Comparison of ENCODE assay signal across 8 mouse cellular contexts in genomic region chr2:148442172-148442571, GRCm38 (mm10). TPM values are rescaled to one million over a fixed set of nuclear protein-coding genes. Genes with fewer than 3 reads are reported as not detected.
DNase-seq lines count a peak whose midpoint lies in the region; ATAC-seq and TF ChIP-seq lines count a peak whose summit lies in the region.

No protein-coding gene starts in this region.

- H3K36me3 ChIP-seq in kidney, adult 2 months (ENCODE audit: control insufficient read depth, insufficient read depth, low read length) = no peaks in the 10 kb centered on the region
- no peaks in the 10 kb centered on the region for H3K36me3 ChIP-seq in embryonic facial prominence, embryonic 14.5 days (ENCODE audit: control insufficient read depth, insufficient read depth, low read length)
- no peaks in the 10 kb centered on the region for H3K36me3 ChIP-seq in hindbrain, postnatal 0 days (ENCODE audit: insufficient read depth, low read length)

- no peak for TF ChIP-seq POLR2A in kidney, adult 2 months (IDR thresholded peaks at IDR 0.05; ENCODE audit: low read depth, low read length)

- ATAC-seq in embryonic facial prominence, embryonic 14.5 days (ENCODE audit: low read depth) = no peak
- ATAC-seq in hindbrain, postnatal 0 days = peak; percentile 59
- ATAC-seq in erythroid progenitor cell, adult 5-6 weeks (replicated peaks; ENCODE audit: low FRiP score, poor library complexity, severe bottlenecking) = no peak

- no peak for DNase-seq in kidney, adult 2 months
- no peak for DNase-seq in kidney, adult 9 months
- no peak for DNase-seq in embryonic facial prominence, embryonic 14.5 days (ENCODE audit: low spot score)
- peak; percentile 12 for DNase-seq in hindbrain, postnatal 0 days (ENCODE audit: low spot score)
- DNase-seq in lung, postnatal 36 days = peak; percentile 41
- DNase-seq in adrenal gland, adult 2 months = no peak
- DNase-seq in right cerebral cortex, postnatal 36 days (ENCODE audit: low spot score in 2 of 2) = no peak

- WGBS in kidney, adult 2 months = 70% methylated on average over 4 of the region's 4 CpGs
- 73% methylated on average over 4 of the region's 4 CpGs for WGBS in embryonic facial prominence, embryonic 14.5 days
- WGBS in hindbrain, postnatal 0 days = 40% methylated on average over 4 of the region's 4 CpGs

- no peak overlapping the region for H3K9ac ChIP-seq in embryonic facial prominence, embryonic 14.5 days (ENCODE audit: low read depth, low read length)
- no peak overlapping the region for H3K9ac ChIP-seq in hindbrain, postnatal 0 days (replicated peaks; ENCODE audit: low read length)

- H3K9me3 ChIP-seq in embryonic facial prominence, embryonic 14.5 days (ENCODE audit: control insufficient read depth, low read length) = no peaks in the 10 kb centered on the region
- H3K9me3 ChIP-seq in hindbrain, postnatal 0 days (ENCODE audit: low read length) = no peaks in the 10 kb centered on the region

- H3K4me1 ChIP-seq in kidney, adult 2 months (ENCODE audit: control insufficient read depth, insufficient read depth, low read length) = no peaks in the 10 kb centered on the region
- no peaks in the 10 kb centered on the region for H3K4me1 ChIP-seq in embryonic facial prominence, embryonic 14.5 days (ENCODE audit: control insufficient read depth, insufficient read depth, low read length)
- peaks cover 5% of the 10 kb centered on the region; the same call in 1 of the 2 replicates for H3K4me1 ChIP-seq in hindbrain, postnatal 0 days (ENCODE audit: insufficient read depth, low read length)

- peak overlapping the region; percentile 90 for H3K27ac ChIP-seq in kidney, adult 2 months (ENCODE audit: insufficient read depth, low read depth, low read length)
- no peak overlapping the region for H3K27ac ChIP-seq in embryonic facial prominence, embryonic 14.5 days (replicated peaks; ENCODE audit: low read depth, low read length)
- H3K27ac ChIP-seq in hindbrain, postnatal 0 days = no peak overlapping the region

- H3K4me3 ChIP-seq in kidney, adult 2 months (ENCODE audit: insufficient read depth, low read depth, low read length) = peak overlapping the region; percentile 74
- H3K4me3 ChIP-seq in embryonic facial prominence, embryonic 14.5 days (ENCODE audit: low read depth, low read length) = peak overlapping the region; percentile 10
- H3K4me3 ChIP-seq in hindbrain, postnatal 0 days (ENCODE audit: low read length) = no peak overlapping the region

- no peak for TF ChIP-seq CTCF in kidney, adult 2 months (conservative IDR thresholded peaks at IDR 0.05; ENCODE audit: insufficient read depth, insufficient read length, low read depth, low read length)
- TF ChIP-seq CTCF in hindbrain, postnatal 0 days (IDR thresholded peaks at IDR 0.05; ENCODE audit: low read depth) = no peak

- no peaks in the 10 kb centered on the region for H3K27me3 ChIP-seq in kidney, adult 2 months (replicated peaks; ENCODE audit: control insufficient read depth, insufficient read depth, low read length)
- no peaks in the 10 kb centered on the region for H3K27me3 ChIP-seq in embryonic facial prominence, embryonic 14.5 days (replicated peaks; ENCODE audit: control insufficient read depth, insufficient read depth, low read length)
- H3K27me3 ChIP-seq in hindbrain, postnatal 0 days (ENCODE audit: insufficient read depth, low read length) = no peaks in the 10 kb centered on the region

- peak overlapping the region; percentile 12; the same call in 1 of the 2 replicates for H3K4me2 ChIP-seq in embryonic facial prominence, embryonic 14.5 days (ENCODE audit: low read depth, low read length)
- peak overlapping the region; percentile 13 for H3K4me2 ChIP-seq in hindbrain, postnatal 0 days (ENCODE audit: low read depth, low read length)

RNA-seq across cellular contexts. Expression of gene Cd93, which starts 1.2 kb away (rescaled TPM):
- polyA plus RNA-seq in kidney, adult 2 months (2012; rRNA removed) = 8.6 and 10.3 TPM in 2 replicates
- polyA plus RNA-seq in embryonic facial prominence, embryonic 14.5 days (2014; fragmentation: Nextera tagmentation; extraction: Ambion mirVana) = 14.0 and 14.6 TPM in 2 replicates
- total RNA-seq in hindbrain, postnatal 0 days (2014; rRNA removed) = 21.5 and 24.3 TPM in 2 replicates
- 5.0 and 5.3 TPM in 2 replicates for polyA plus RNA-seq in hindbrain, postnatal 0 days (2015; fragmentation: Nextera tagmentation; extraction: Ambion mirVana)
- 11.2 and 12.2 TPM in 2 replicates for total RNA-seq in erythroid progenitor cell, adult 5-6 weeks (2015; ENCODE audit: low replicate concordance)
- total RNA-seq in erythroid progenitor cell, adult 5-6 weeks (2017; ENCODE audit: low replicate concordance) = 8.0 and 9.9 TPM in 2 replicates
- 10 to 100 TPM; 22.0 to 26.7 TPM for total RNA-seq in adrenal gland, adult 2 months (2021)
- 7.9 and 8.4 TPM in 2 replicates for polyA plus RNA-seq in adrenal gland, adult 2 months (2012; rRNA removed)

RNA-seq across cellular contexts. Expression of gene Thbd, which starts 34.2 kb away (rescaled TPM):
- polyA plus RNA-seq in kidney, adult 2 months (2012; rRNA removed) = 28.4 and 30.6 TPM in 2 replicates
- polyA plus RNA-seq in embryonic facial prominence, embryonic 14.5 days (2014; fragmentation: Nextera tagmentation; extraction: Ambion mirVana) = 29.7 and 31.4 TPM in 2 replicates
- 17.3 and 31.7 TPM in 2 replicates for total RNA-seq in hindbrain, postnatal 0 days (2014; rRNA removed)
- polyA plus RNA-seq in hindbrain, postnatal 0 days (2015; fragmentation: Nextera tagmentation; extraction: Ambion mirVana) = 13.3 and 13.4 TPM in 2 replicates
- 3.4 and 4.7 TPM in 2 replicates for total RNA-seq in erythroid progenitor cell, adult 5-6 weeks (2015; ENCODE audit: low replicate concordance)
- total RNA-seq in erythroid progenitor cell, adult 5-6 weeks (2017; ENCODE audit: low replicate concordance) = 0.45 and 3.2 TPM in 2 replicates
- 10 to 100 TPM; 24.8 to 37.1 TPM for total RNA-seq in adrenal gland, adult 2 months (2021)
- polyA plus RNA-seq in adrenal gland, adult 2 months (2012; rRNA removed) = 31.1 and 34.6 TPM in 2 replicates

RNA-seq across cellular contexts. Expression of gene Sstr4, which starts 47.0 kb away (rescaled TPM):
- polyA plus RNA-seq in kidney, adult 2 months (2012; rRNA removed) = 0.34 and 0.36 TPM in 2 replicates
- 4.1 and 4.9 TPM in 2 replicates for polyA plus RNA-seq in embryonic facial prominence, embryonic 14.5 days (2014; fragmentation: Nextera tagmentation; extraction: Ambion mirVana)
- total RNA-seq in hindbrain, postnatal 0 days (2014; rRNA removed) = 13.4 and 14.0 TPM in 2 replicates
- 2.7 and 2.8 TPM in 2 replicates for polyA plus RNA-seq in hindbrain, postnatal 0 days (2015; fragmentation: Nextera tagmentation; extraction: Ambion mirVana)
- total RNA-seq in erythroid progenitor cell, adult 5-6 weeks (2015; ENCODE audit: low replicate concordance) = not detected in 2 replicates
- total RNA-seq in erythroid progenitor cell, adult 5-6 weeks (2017; ENCODE audit: low replicate concordance) = not detected in 2 replicates
- under 1 TPM; 0.26 to 0.86 TPM for total RNA-seq in adrenal gland, adult 2 months (2021)
- 0.72 and 0.84 TPM in 2 replicates for polyA plus RNA-seq in adrenal gland, adult 2 months (2012; rRNA removed)

Comparison
In these comparisons a context has a peak if more than half of its experiments do, and no peak if none do; other contexts are left out.
1. DNase-seq: peak in hindbrain, postnatal 0 days (single experiment) and lung, postnatal 36 days (single experiment); none in kidney, adult 2 months (single experiment), kidney, adult 9 months (single experiment), embryonic facial prominence, embryonic 14.5 days (single experiment), adrenal gland, adult 2 months (single experiment) and right cerebral cortex, postnatal 36 days (0 of 2).